In genomic region chr9:121777484-121778065, GRCm38 (mm10) we compare ENCODE assay signal across 8 mouse cellular contexts. TPM values are rescaled to one million over a fixed set of nuclear protein-coding genes. Genes with fewer than 3 reads are reported as not detected.
DNase-seq lines count a peak whose midpoint lies in the region; ATAC-seq lines count a peak whose summit lies in the region.

Gene Klhl40, plus strand, starts transcription at chr9:121777607.

- peak; percentile 53 to 64 for DNase-seq in left cerebral cortex, postnatal 14 days (ENCODE audit: low spot score in 2 of 2)
- DNase-seq in left cerebral cortex, postnatal 10 days (ENCODE audit: extremely low spot score in 1 of 2, low spot score in 2 of 2): no peak
- DNase-seq in embryonic facial prominence, embryonic 14.5 days (ENCODE audit: low spot score): peak; percentile 52
- no peak for DNase-seq in liver, embryonic 13.5 days
- no peak for DNase-seq in yolk sac, embryonic 10.5 days (ENCODE audit: low spot score)
- no peak for DNase-seq in B cell, adult 2 months
- DNase-seq in lung, adult 18-20 months: no peak

- H3K9me3 ChIP-seq in embryonic facial prominence, embryonic 14.5 days (ENCODE audit: control insufficient read depth, low read length): no peaks in the 10 kb centered on the region
- no peaks in the 10 kb centered on the region for H3K9me3 ChIP-seq in heart, embryonic 14.5 days (ENCODE audit: control insufficient read depth, low read length)
- no peaks in the 10 kb centered on the region for H3K9me3 ChIP-seq in liver, embryonic 13.5 days (replicated peaks)

- intact Hi-C loops in left cerebral cortex, postnatal 14 days (cut with DNase I): loop anchor here (5.0 kb wide), 1 partner anchor 50 kb away; no protein-coding TSS in a partner anchor
- intact Hi-C loops in left cerebral cortex, postnatal 10 days (cut with DNase I): no loop called here

- no peak within 1 kb of the TSS for H3K27ac ChIP-seq in embryonic facial prominence, embryonic 14.5 days (replicated peaks; ENCODE audit: low read depth, low read length)
- H3K27ac ChIP-seq in heart, embryonic 14.5 days (replicated peaks in 1 of 2; ENCODE audit: control insufficient read depth in 1 of 2, insufficient read depth in 1 of 2, low read depth in 2 of 2, low read length in 2 of 2): peak within 1 kb of the TSS; percentile 35 to 56; a peak in 2 of 4 replicates
- no peak within 1 kb of the TSS for H3K27ac ChIP-seq in liver, embryonic 13.5 days

- peak; percentile 84 for ATAC-seq in embryonic facial prominence, embryonic 14.5 days (ENCODE audit: low read depth)
- peak; percentile 74 for ATAC-seq in heart, embryonic 14.5 days (ENCODE audit: insufficient number of reproducible peaks, insufficient read depth, low FRiP score, low read depth)
- no peak for ATAC-seq in liver, embryonic 13.5 days (ENCODE audit: low read depth)

- 18% methylated on average over 26 of the region's 30 CpGs for WGBS in embryonic facial prominence, embryonic 14.5 days
- WGBS in heart, embryonic 14.5 days: 11% methylated on average over 30 of the region's 30 CpGs
- 16% methylated on average over 30 of the region's 30 CpGs for WGBS in liver, embryonic 13.5 days (ENCODE audit: insufficient replicate concordance)

- H3K4me2 ChIP-seq in embryonic facial prominence, embryonic 14.5 days (ENCODE audit: low read depth, low read length): peak within 1 kb of the TSS; percentile 67
- peak within 1 kb of the TSS; percentile 76 for H3K4me2 ChIP-seq in heart, embryonic 14.5 days (ENCODE audit: low read length)
- peak within 1 kb of the TSS; percentile 19; the same call in 1 of the 2 replicates for H3K4me2 ChIP-seq in liver, embryonic 13.5 days

- H3K27me3 ChIP-seq in embryonic facial prominence, embryonic 14.5 days (replicated peaks; ENCODE audit: control insufficient read depth, insufficient read depth, low read length): peaks cover 29% of the 10 kb centered on the region
- H3K27me3 ChIP-seq in heart, embryonic 14.5 days (ENCODE audit: control insufficient read depth, insufficient read depth, low read length): peaks cover 38% of the 10 kb centered on the region
- H3K27me3 ChIP-seq in liver, embryonic 13.5 days: peaks cover 40% of the 10 kb centered on the region

- peak within 1 kb of the TSS; percentile 40 for H3K9ac ChIP-seq in embryonic facial prominence, embryonic 14.5 days (ENCODE audit: low read depth, low read length)
- peak within 1 kb of the TSS; percentile 18 for H3K9ac ChIP-seq in heart, embryonic 14.5 days (ENCODE audit: low read length)
- no peak within 1 kb of the TSS for H3K9ac ChIP-seq in liver, embryonic 13.5 days

- H3K4me3 ChIP-seq in embryonic facial prominence, embryonic 14.5 days (ENCODE audit: low read depth, low read length): peak within 1 kb of the TSS; percentile 32
- H3K4me3 ChIP-seq in heart, embryonic 14.5 days (ENCODE audit: control insufficient read depth in 1 of 2, insufficient read depth in 1 of 2, low read depth in 1 of 2, low read length in 2 of 2): peak within 1 kb of the TSS; percentile 23 to 38
- 0 out of 2 replicates have a peak within 1 kb of the TSS, but pooled peaks have one; percentile 0 for H3K4me3 ChIP-seq in liver, embryonic 13.5 days (replicated peaks)

- H3K36me3 ChIP-seq in embryonic facial prominence, embryonic 14.5 days (ENCODE audit: control insufficient read depth, insufficient read depth, low read length): no peaks in the 10 kb centered on the region
- no peaks in the 10 kb centered on the region for H3K36me3 ChIP-seq in heart, embryonic 14.5 days (ENCODE audit: control insufficient read depth, insufficient read depth, low read length)
- no peaks in the 10 kb centered on the region for H3K36me3 ChIP-seq in liver, embryonic 13.5 days

- H3K4me1 ChIP-seq in embryonic facial prominence, embryonic 14.5 days (ENCODE audit: control insufficient read depth, insufficient read depth, low read length): peaks cover 6% of the 10 kb centered on the region; the same call in 1 of the 2 replicates
- H3K4me1 ChIP-seq in heart, embryonic 14.5 days (ENCODE audit: control insufficient read depth in 2 of 2, insufficient read depth in 2 of 2, low read length in 2 of 2): peaks cover 25 to 31% of the 10 kb centered on the region in 2 experiments
- H3K4me1 ChIP-seq in liver, embryonic 13.5 days (replicated peaks): no peaks in the 10 kb centered on the region

RNA-seq across cellular contexts. Expression of gene Klhl40, which starts in this region (rescaled TPM):
- total RNA-seq in left cerebral cortex, postnatal 14 days (2021): 1 to 10 TPM; 5.0 to 5.3 TPM
- 1 to 10 TPM; 3.3 to 3.5 TPM for total RNA-seq in left cerebral cortex, postnatal 10 days (2021)
- polyA plus RNA-seq in embryonic facial prominence, embryonic 14.5 days (2014; fragmentation: Nextera tagmentation; extraction: Ambion mirVana): 35.7 and 41.1 TPM in 2 replicates
- 3.6 and 3.8 TPM in 2 replicates for polyA plus RNA-seq in heart, embryonic 14.5 days (2014; fragmentation: Nextera tagmentation; extraction: Ambion mirVana)
- 0.27 and 0.45 TPM in 2 replicates for polyA plus RNA-seq in liver, embryonic 13.5 days (2015; fragmentation: Nextera tagmentation; extraction: Ambion mirVana)

Comparison
In these comparisons a context has a peak if more than half of its experiments do, and no peak if none do; other contexts are left out.
1. DNase-seq: peak in left cerebral cortex, postnatal 14 days (2 of 2) and embryonic facial prominence, embryonic 14.5 days (single experiment); none in left cerebral cortex, postnatal 10 days (0 of 2), liver, embryonic 13.5 days (single experiment), yolk sac, embryonic 10.5 days (single experiment), B cell, adult 2 months (0 of 2) and lung, adult 18-20 months (0 of 2).
2. H3K27ac ChIP-seq: peak in heart, embryonic 14.5 days (2 of 2); none in embryonic facial prominence, embryonic 14.5 days (single experiment) and liver, embryonic 13.5 days (single experiment).
3. H3K4me2 ChIP-seq: peak in every context shown above with its lines; median percentile 76 in heart, embryonic 14.5 days; 67 in embryonic facial prominence, embryonic 14.5 days; 19 in liver, embryonic 13.5 days.
4. Peak in every context shown above with its lines, with median percentiles within 50 percentile points of each other: H3K4me3 ChIP-seq.